Mouse (Mus musculus) heart, postnatal 14 days (tissue): ENCODE measurements around the gene Fam104a. TPM values are rescaled to one million over a fixed set of nuclear protein-coding genes. Genes with fewer than 3 reads are reported as not detected.

ENCODE experiments used
- DNase-seq, 2 experiments: peaks; one replicate each; pipeline ENCODE4 v3.0.0; 2021 to 2022
- intact Hi-C: fragments of 180-260 bp; cut with DNase I; formaldehyde crosslinking; loops from one replicate; pipeline ENCODE4 v1.15.1; 2025
- long read RNA-seq, 2 experiments: library from polyadenylated mRNA; stranded (forward); transcript quantifications; one replicate each; pipeline ENCODE4 v2.0.0; 2021
- total RNA-seq, 2 experiments: library from RNA; stranded (reverse); gene quantifications; 2 replicates each; pipeline ENCODE4 v1.2.3; 2021

Gene Fam104a
- total RNA-seq = 10 to 100 TPM; 15.3 to 16.0 TPM
- long read RNA-seq, experiment 1, transcript Fam104a-201 (3 exons, 2,619 nt) = major isoform, 55 of 62 reads
- long read RNA-seq, experiment 1, partial matches to known transcripts = 0 of 62 reads
- long read RNA-seq, experiment 1, other reads (novel, unspliced or antisense) = 7 of 62 reads
- long read RNA-seq, experiment 2, transcript Fam104a-201 (3 exons, 2,619 nt) = major isoform, 37 of 45 reads
- long read RNA-seq, experiment 2, partial matches to known transcripts = 6 of 45 reads
- long read RNA-seq, experiment 2, other reads (novel, unspliced or antisense) = 2 of 45 reads

DNA sequence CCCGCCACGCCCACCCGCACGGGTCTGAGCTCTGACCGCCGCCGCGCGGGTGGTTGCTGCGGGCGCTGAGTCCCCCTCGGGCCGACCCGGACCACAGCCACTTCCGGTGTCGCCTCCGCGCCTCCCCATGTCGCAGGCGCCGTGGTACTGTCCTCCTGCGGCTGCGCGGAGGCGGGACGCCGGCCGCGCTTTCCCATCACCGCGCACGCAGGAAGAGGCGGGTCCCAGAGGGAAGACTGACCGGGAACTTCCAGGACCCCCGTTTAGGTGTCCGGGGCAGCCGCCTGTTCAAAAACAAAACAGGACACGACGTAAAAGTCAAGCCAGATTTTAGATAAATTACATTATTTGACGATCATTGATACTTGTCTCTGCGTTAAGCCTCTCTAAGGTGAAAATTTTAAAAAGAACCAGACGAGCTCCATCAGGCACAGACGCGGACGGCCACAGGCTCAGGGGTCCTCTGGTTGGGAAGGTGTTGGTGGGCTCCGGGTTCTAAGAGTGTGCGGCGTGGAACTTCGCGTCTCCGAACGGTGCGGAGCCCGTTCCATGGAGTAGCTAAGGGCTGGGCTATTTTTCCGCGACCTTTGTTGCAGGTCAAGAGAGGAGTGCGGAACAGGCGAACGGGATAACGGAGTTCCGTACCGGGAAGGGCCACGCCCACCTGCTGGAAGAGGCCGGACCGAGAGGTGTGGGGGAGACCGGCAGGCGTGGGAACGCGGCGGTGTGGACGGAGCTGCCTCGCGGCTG is at the start of gene Fam104a, which contains the start of gene D11Wsu47e:
Fam104a (minus strand) TSS at position 199 of the 750 bp plus-strand sequence.
D11Wsu47e (plus strand) TSS at position 456 of the 750 bp plus-strand sequence.
- peak; percentile 97 for DNase-seq

DNA sequence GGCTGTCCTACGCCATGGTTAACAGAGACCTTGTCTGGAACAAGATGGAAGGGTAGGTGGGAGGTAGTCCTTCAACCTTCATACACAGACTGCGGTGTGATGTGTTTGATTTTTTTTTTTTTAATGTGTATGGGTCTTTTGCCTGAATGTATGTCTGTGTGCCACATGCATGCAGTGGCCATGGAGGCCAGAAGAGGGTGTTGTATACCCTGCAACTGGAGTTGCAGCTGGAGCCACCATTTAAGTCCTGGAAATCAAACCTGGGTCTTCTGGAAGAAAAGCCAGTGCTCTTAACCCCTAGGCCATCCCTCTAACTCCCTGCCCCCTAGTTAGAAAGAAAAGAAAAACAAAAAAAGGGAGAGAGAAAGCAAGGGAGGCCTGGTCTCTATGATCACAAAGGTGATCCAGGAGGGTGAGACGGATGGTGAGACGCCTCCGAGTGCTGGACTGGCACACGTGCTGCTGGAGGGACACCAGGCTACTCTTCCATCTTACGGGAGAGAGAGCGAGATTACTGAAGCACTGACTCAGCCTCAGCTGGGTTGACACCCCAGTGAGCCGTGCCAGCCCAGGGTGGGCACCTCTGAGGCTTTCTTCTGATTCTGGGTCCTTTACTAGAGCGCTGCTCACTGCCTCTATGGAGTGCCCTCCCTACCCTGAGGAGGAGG is 48.1 kb upstream of the Fam104a start:
- intact Hi-C loops = no loop called here

More for the DNA sequence above, at the start of gene Fam104a, which contains the start of gene D11Wsu47e:
- intact Hi-C loops = loop anchor here (2.0 kb wide), 1 partner anchor 33 kb away; the partner anchor contains the start of gene Slc39a11

DNA sequence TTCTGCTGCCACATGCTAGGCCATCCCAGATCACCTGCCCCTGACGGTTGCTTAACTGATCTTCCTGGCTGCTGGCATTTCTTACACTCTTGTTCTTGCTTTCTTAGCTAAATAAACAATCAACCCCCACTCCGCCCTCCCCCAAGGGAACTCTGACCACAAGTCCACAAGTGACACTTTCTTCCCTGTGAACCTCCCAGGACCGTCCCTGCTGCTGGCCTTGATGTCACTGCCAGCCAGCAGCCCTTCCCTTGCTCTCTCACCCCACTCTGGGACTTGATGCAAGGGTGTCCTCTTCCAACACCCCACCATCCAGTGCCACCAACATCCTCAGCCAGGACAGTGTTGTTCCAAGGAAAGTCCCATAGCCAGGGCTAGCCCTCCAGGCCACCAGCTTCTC is 46.9 kb upstream of the Fam104a start:
- DNase-seq = no peak
- intact Hi-C loops = no loop called here

More for the DNA sequence above, 48.1 kb upstream of the Fam104a start:
- no peak for DNase-seq

DNA sequence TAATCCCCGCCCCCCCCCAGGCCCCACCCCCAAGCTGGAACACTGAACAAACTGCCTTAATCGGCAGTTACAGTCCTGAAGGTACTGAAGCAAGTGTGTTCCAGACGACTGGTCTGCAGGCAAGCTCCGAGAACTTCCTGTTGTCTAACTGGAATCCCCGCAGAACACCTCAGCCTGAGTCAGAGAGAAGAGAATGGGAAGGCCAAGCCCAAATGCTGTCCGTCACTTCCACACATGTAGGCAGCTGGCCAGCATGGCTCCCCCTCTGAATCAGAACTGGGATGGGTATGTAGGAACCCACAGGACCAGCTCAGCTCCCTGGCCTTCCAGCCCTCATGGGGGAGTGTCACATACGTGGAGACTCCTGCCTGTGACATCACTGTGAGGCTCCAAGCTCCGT is 46.0 kb upstream of the Fam104a start:
- intact Hi-C loops = no loop called here
- DNase-seq = no peak

DNA sequence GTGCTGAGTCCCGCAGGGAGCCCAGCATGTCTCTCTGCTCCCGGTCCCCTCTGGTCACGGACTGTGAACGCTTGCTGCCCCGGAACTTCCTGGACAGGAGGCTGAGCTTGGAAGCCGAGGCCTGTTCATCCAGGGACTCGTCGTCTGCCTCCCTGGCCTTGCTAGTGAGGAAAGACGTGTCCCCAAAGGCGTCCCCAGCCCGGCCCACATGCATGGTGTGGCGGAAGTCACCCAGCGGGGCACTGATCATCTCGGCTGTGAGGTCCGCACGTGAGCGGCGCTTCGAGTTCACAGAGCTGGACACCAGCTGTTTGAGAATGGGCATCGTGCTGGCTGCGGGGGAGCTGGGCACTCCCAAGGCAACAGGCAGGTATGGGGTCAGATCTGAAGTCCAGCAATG is 45.3 kb upstream of the Fam104a start:
- intact Hi-C loops = no loop called here
- DNase-seq = peak in 1 of 2 experiments; percentile 16

DNA sequence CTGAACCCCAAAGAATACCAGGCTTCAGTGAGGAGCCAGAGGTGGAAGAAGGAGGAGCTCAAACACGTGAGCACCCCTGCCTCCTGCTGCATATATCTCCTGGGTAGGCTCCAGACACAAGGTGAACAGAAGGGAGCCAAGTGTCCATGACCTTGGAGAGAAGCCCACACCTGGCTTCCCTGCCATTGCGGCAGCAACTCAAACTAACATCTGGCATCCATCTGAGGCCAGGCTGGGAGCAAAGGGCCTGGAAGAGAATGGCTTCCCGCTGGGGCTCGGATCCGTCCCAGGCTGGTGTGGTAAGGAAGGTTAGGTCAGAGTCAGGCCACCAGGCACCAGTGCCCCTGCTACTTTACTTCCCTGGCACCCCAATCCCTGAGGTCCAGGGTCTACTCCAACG is 44.0 kb upstream of the Fam104a start:
- intact Hi-C loops = no loop called here
- DNase-seq = no peak

DNA sequence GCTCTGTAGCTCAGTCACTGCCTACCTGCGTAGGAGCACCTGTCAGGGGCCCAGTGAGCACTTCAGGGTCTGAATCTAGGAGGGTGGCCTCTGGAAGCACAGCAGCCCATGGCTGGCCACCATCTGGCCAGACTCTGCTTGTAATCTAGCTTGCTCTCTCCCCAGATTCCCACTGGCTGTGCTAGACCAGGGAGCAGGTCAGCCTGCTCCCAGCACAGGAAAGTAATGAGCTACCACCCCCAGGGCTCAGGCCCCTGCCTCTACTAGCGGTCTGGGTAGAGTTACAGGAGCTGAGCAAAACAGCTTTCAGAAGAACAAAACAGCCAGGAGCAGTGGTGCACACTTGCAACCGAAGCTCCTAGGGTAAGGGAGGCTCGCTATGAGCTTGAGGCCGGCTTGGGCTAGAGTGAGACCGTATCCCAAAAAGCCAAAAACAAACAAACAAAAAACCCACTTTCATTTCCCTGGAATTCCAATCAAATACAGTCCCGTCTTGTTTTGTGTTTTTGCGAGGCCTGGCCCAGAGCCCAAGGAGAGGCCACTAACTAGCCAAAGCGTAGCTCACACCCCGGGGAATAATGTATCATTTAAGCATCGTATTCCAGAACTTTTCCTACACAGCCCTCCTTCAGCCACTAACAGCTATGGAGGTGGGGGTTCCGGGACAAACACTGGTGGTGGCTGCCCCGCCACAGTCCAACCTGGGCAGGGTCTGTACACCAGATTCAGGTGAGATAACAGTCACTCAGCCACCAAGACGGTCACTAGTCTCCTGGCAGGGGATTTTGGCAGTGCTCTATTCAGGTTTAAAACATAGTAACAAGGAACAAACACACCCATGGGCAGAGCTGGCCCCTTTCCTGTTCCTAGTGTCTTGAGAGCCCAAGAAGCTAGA is 43.3 kb upstream of the Fam104a start:
- intact Hi-C loops = no loop called here
- no peak for DNase-seq

DNA sequence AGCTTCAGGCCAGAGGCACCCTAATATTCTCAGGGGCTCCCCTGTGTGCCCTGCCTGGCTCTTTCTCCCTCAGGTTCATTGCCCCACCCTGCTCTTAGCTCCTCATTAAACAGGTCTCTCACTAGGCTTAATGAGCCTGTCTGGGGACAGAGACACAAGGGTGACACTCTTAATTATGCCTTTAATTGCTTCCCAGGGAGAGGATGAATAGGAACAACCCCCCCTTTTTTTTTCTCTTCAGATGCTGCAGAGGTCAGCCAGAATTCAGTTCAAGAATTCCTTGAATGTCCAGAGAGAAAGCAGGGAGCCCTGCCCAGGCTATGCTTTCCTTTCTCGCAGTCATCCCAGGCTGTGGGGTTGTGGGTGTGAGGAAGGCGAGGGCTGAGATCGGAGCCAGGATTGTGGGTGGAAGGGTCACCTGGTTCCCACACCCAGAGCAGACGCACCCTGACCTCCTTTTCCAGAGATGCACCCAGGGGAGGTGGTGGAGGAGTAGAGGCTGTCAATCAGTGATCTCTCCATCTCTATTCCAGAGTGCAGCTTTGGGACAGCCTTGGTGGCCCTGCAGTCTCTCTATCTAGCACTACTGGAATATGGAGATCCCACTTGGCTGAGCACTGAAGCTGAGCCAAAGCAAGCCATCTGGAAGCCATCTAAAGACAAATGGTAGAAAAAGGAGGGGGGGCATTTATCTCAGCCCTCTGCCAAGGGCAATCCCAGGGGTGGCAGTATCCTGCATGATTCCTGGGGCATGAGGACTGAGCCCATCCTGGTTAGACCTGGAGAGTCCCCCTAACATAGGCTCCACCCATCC is 41.5 kb upstream of the Fam104a start:
- intact Hi-C loops = no loop called here
- peak in 1 of 2 experiments; percentile 59 for DNase-seq

DNA sequence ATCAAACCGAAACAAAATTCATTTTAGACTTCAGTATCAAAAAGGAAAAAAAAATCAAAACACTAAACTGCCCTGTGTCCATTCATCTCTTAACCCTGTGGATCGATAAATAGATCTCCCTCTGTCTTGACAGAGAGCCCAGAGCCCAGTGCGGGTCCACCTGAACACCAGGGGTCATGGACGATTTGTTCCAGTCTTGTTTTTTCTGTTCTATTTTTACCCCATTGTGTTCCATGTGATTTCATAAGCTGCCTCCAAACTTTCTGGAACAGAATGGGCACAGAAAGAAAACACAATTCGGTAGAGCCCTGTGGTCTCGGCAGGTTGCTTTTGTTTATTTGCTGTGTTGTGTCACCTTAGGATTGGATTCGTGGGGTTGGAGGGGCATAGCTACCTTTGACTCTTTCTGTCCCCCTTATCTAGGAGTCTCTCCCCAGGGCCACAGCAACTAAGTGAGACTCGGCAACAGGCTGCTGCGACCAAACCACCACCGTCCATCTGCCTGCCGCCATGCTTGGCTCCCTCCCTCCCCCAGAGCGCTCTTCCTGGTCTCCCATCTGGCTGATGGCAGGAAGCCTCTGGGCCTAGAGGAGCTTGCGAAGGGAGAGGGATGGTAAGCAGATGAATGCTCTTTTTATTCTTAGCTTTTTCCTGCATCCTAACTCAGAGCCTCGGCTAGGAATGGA is 38.6 kb upstream of the Fam104a start:
- intact Hi-C loops = no loop called here
- no peak for DNase-seq

DNA sequence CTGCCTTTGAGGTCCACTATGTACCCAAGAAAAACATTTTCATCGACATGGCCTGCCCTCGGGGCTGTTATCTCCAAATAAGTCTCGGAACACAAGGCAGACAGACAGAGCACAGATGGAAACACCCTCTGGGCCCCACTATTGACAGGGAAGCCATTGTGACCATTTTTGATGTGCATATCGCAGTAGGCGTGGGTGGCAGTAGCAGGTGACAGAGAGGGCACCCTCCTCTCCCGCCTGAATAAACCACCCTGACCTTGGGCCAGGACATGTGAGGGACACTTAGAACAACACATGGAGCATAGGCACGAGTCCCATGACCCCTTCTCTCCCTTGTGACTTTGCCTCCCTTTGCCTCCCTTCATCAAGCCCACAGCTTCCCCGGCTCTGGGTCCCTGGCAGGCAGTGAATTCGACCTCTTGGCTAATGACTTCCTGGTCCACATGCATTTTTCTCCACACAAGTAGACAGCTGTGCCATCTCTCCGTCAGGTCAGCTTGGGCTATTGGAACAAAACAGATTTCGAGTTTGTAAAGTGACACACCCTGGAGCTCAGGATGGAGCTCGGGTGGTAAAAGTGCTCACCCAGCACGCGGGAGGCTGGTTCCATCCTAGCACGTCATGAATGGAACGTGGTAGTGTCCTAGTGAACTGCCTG is 33.9 kb upstream of the Fam104a start:
- no peak for DNase-seq
- intact Hi-C loops = no loop called here

DNA sequence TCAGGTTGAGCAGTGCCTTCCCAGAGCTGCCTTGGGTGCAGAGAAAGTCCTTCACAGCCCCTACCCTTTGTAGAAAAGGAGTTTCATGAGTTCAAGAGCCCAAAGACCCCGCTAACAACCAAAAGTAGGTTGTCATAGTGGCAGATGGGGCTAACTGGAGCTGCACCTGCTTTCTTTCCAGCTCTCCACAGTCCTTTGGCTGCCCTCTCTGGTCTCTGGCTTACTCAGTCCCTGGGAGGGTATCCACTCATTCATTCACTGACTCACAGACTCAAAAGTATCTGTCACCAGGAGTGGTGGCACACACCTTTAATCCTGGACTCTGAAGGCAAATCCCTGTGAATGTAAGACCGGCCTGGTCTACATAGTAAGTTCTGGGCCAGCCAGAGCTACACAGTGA is 32.2 kb upstream of the Fam104a start:
- intact Hi-C loops = no loop called here
- no peak for DNase-seq

DNA sequence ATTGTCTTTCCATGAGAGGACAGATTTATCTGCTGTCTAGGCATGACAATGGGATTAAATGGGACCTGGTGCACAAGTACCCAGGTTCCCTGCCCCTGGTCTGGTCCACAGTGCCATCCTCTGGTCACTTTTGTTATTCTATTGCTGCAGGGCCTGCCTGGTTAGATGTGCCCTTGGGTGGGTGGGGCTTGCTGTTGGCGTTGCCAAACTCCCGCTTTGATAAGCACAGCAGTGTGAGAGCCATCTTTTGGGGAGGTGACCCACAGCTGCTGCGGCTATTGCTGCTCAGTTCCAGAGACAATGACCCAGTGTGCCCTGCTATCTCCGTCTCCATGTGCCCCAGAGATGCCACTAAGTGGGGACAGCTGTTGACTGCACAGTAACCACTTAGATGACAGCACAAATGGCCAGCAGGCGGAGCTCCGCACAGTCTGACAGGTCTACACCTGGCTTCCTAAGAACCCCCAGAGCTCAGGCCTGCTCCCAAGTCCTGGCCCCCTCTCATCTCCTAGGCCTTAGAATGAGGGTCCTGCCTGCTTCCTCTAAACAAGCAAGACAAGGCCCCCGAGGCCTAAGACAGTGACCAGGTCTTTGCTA is 31.2 kb upstream of the Fam104a start:
- intact Hi-C loops = no loop called here

DNA sequence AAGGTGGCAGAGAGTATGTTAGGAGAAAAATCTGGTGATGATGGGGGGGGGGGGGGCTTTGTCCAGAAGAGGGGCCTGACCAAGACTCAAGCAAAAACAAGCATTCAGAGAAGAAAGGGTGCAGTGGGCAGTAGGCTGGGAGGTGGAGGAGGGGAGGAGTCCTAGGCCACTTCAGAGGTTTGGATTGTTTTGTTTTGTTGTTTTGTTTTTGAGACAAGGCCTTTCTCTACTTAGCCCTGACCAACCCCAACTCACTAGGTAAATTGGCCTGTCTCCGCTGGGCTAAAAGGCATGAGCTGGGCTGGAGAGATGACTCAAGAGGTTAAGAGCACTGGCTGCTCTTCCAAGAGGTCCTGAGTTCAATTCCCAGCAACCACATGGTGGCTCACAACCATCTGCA is 27.1 kb upstream of the Fam104a start:
- no peak for DNase-seq
- intact Hi-C loops = no loop called here

More for the DNA sequence above, 31.2 kb upstream of the Fam104a start:
- DNase-seq = no peak

DNA sequence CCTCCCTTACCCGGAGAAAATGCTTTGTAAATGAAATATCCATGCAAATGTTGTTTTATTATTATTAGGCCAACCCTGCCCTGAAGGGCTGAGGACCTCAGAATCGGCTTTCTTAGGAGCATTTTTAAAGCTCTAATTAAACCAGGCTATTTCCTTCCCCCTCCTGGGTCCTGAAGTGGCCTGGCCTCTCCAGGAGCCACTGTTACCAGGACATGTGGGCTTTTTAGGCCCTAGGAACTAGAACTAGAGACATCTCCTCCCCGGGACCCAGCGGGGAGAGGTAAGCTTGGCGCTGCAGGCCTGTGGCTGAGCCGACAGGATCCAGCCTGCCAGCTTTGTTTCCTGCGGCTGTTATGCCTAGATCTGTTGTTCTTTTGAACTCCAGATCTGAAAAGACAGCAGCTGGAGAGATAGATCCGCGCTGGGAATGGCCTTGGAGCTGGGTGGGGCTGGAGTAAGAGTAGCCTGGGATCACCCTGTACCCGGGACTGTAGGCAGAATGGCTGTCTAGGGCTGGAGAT is 26.4 kb upstream of the Fam104a start:
- intact Hi-C loops = no loop called here

DNA sequence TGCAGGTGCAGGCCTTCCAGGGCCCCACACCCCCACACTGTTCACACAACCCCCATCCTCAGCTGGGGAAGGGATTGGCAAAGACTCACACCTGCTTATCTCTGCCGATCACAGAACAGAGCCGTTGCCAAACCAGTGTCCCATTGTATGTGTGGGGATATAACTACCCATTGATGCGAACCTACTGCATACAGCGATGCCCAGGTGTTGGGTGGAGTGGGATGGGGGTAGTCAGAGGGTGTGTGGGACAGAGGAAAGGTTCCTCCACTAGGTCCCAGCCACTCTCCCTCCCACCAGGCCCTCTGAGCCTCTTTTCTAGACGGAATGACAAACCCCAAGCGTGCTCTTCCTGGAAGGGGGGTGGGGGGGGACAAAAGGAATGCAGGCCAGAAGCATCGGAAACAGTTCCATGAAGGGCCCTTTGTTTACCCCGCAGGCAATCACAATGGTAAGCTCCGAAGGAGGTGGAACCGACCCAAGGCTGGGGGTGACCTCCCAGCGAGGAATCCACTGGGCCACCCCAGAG is 25.8 kb upstream of the Fam104a start, which contains the start of gene Cpsf4l:
Cpsf4l (minus strand) TSS at position 287 of the 526 bp plus-strand sequence.
- intact Hi-C loops = loop anchor here (10.0 kb wide), 1 partner anchor 925 kb away; no protein-coding TSS in a partner anchor
- no peak for DNase-seq

More for the DNA sequence above, 26.4 kb upstream of the Fam104a start:
- DNase-seq = no peak

DNA sequence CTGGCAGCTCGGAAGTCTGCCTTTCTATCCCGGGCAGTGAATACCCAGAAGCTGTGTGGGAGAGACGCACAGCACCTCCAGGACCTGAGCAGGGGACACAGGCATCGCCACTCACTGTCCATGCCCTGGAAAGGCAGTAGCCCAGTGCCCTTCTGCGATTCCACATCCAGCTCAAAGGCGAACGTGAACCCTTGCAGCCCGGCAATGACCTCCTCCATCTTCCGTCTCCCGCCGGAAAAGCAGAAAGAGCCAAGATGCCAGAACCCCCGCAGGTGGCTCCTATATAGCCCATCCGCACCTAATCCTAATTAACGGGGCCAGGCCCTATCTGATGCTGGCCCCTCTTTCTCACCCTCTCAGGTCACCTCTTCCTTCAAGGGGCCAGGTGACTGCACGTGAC is 25.3 kb upstream of the Fam104a start:
- intact Hi-C loops = loop anchor here (10.0 kb wide), 1 partner anchor 926 kb away; no protein-coding TSS in a partner anchor
- DNase-seq = no peak

DNA sequence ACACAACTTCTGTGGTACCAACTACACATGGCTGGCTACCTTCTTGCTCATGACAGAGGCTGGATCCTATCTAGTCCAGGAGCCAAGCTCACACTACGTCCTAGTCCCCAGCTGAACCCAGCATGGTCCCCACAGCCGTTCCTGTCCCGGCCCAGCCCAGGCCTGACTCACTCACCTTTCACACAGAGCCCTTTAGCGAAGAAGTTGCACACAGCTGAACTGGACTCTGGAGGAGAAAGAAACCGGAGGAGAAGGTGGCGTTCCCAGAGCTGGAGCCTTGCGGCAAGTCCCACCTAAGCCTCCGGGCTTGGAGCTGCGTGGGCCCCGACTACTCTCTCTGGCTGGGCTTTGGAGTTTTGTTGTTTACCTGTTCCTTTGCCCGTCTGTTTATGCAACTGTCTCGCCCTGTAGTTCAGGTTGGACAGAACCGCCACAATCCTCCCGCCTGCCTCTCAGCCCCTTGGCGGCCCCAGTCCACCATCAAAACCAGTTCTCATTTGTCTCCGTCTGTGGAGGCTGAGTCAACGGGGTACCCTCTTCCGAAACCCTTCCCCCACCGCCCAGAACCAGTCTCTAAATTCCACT is 24.8 kb upstream of the Fam104a start:
- intact Hi-C loops = loop anchor here (10.0 kb wide), 1 partner anchor 926 kb away; no protein-coding TSS in a partner anchor
- DNase-seq = no peak
